Mouse (Mus musculus): ENCODE results near the gene Galntl5. TPM values are rescaled to one million over a fixed set of nuclear protein-coding genes. Genes with fewer than 3 reads are reported as not detected.

Galntl5 gene
- polyA plus RNA-seq (2014; fragmentation: Illumina TruSeq; extraction: RNeasy Lipid Tissue Mini Kit (QIAGEN cat#74804); ENCODE audit: low read depth, low replicate concordance), result not detected

GRCm38 (mm10) chr5:25181004-25181531, at the start of gene Galntl5:
TSS of gene Galntl5 (plus strand) at chr5:25181460.

GRCm38 (mm10) chr5:25221604-25222003, 40.3 kb downstream of the Galntl5 start, which contains the start of gene Galnt11:
TSS of gene Galnt11 (plus strand) at chr5:25221904.

GRCm38 (mm10) chr5:25222752-25223702, 41.8 kb downstream of the Galntl5 start, which contains the start of gene E130116L18Rik:
TSS of gene E130116L18Rik (minus strand) at chr5:25223153.

Other genes starting within 250 kb of the Galntl5 start
- 86.5 TPM for gene Prkag2, start 80.8 kb upstream of the Galntl5 start, polyA plus RNA-seq (2014; fragmentation: Illumina TruSeq; extraction: RNeasy Lipid Tissue Mini Kit (QIAGEN cat#74804); ENCODE audit: low read depth, low replicate concordance)
- 544 TPM for gene Galnt11, start 40.4 kb downstream of the Galntl5 start, polyA plus RNA-seq (2014; fragmentation: Illumina TruSeq; extraction: RNeasy Lipid Tissue Mini Kit (QIAGEN cat#74804); ENCODE audit: low read depth, low replicate concordance)
- not detected for gene E130116L18Rik, start 41.7 kb downstream of the Galntl5 start, polyA plus RNA-seq (2014; fragmentation: Illumina TruSeq; extraction: RNeasy Lipid Tissue Mini Kit (QIAGEN cat#74804); ENCODE audit: low read depth, low replicate concordance)